Mouse (Mus musculus): Measurements from ENCODE around the gene Prima1. TPM values are rescaled to one million over a fixed set of nuclear protein-coding genes. Genes with fewer than 3 reads are reported as not detected.

Prima1 gene
- total RNA-seq, 2 experiments from 2014 or later = 4.8 to 7.9 TPM

- peak in 1 of 2 experiments; percentile 18 for DNase-seq (ENCODE audit: low spot score in 2 of 2)
Measured at GRCm38 (mm10) chr12:103157129-103157910, 84.6 kb downstream of the Prima1 start.

GRCm38 (mm10) chr12:103155406-103155805 lies 86.5 kb downstream of the Prima1 start:
- no peak for DNase-seq (ENCODE audit: low spot score in 2 of 2)

GRCm38 (mm10) chr12:103154927-103155326 lies 87.0 kb downstream of the Prima1 start:
- no peak for DNase-seq (ENCODE audit: low spot score in 2 of 2)

- DNase-seq (ENCODE audit: low spot score in 2 of 2) = no peak
Measured at GRCm38 (mm10) chr12:103150247-103150646, 91.7 kb downstream of the Prima1 start.

Other genes starting within 250 kb of the Prima1 start
- gene Fam181a, start 68.8 kb upstream of the Prima1 start, total RNA-seq (2021) = 1 to 10 TPM; 2.1 to 2.2 TPM
- 1 to 10 TPM; 1.9 TPM for gene Asb2, start 113.9 kb upstream of the Prima1 start, total RNA-seq (2021)
- 10 to 100 TPM; 45.3 to 47.3 TPM for gene Otub2, start 146.5 kb upstream of the Prima1 start, total RNA-seq (2021)
- gene 9330161L09Rik, start 165.7 kb upstream of the Prima1 start, total RNA-seq (2021) = 1 to 10 TPM; 2.0 to 3.4 TPM
- gene Ddx24, start 183.7 kb upstream of the Prima1 start, total RNA-seq (2021) = 100 to 1,000 TPM; 166 to 196 TPM
- 10 to 100 TPM; 54.1 to 54.8 TPM for gene Ifi27, start 192.1 kb upstream of the Prima1 start, total RNA-seq (2021)
- gene Ifi27l2a, start 201.5 kb upstream of the Prima1 start, total RNA-seq (2021) = 1 to 10 TPM; 2.0 to 2.8 TPM
- gene Ifi27l2b, start 215.1 kb upstream of the Prima1 start, total RNA-seq (2021) = not detected

All from layer of hippocampus, postnatal 14 days (tissue).